Mouse (Mus musculus) adipocyte (in vitro differentiated cells): ENCODE results near the gene Cct5.
A peak's percentile ranks its signal among the peaks of the same experiment; 100 is the strongest.
"Not testable (repeated sequence)": the region's sequence is repeated elsewhere in the genome, so short reads cannot be mapped to it uniquely, and the experiment has no call there.

Source experiments
- DNase-seq: peaks from one replicate; pipeline ENCODE4 v3.0.0-alpha.2; 2016; ENCODE audit warnings: low spot score

Gene Cct5

GRCm38 (mm10) chr15:31599834-31600233 lies 1.8 kb downstream of the Cct5 start:
- DNase-seq = no peak

- DNase-seq = no peak
These were observed 6.0 kb downstream of the Cct5 start for GRCm38 (mm10) chr15:31595651-31596050.

GRCm38 (mm10) chr15:31594260-31594659 lies 7.3 kb downstream of the Cct5 start:
- DNase-seq = no peak

GRCm38 (mm10) chr15:31592531-31592930 lies 9.1 kb downstream of the Cct5 start:
- no peak for DNase-seq

GRCm38 (mm10) chr15:31590176-31590575 lies 11.4 kb downstream of the Cct5 start:
- no peak for DNase-seq

GRCm38 (mm10) chr15:31588989-31589640 lies 12.5 kb downstream of the Cct5 start:
- DNase-seq = no peak

GRCm38 (mm10) chr15:31587789-31588188 lies 13.8 kb downstream of the Cct5 start:
- DNase-seq = no peak

- DNase-seq = peak; percentile 93
These were observed 15.1 kb downstream of the Cct5 start for GRCm38 (mm10) chr15:31586519-31586918.

GRCm38 (mm10) chr15:31586088-31586487 lies 15.5 kb downstream of the Cct5 start:
- no peak for DNase-seq

GRCm38 (mm10) chr15:31585238-31585637 lies 16.4 kb downstream of the Cct5 start:
- no peak for DNase-seq

- DNase-seq = peak; percentile 89
These were observed 18.1 kb downstream of the Cct5 start for GRCm38 (mm10) chr15:31583304-31584085.

GRCm38 (mm10) chr15:31581086-31581485 lies 20.5 kb downstream of the Cct5 start:
- not testable (repeated sequence) for DNase-seq

- no peak for DNase-seq
These were observed 25.5 kb downstream of the Cct5 start for GRCm38 (mm10) chr15:31576076-31576475.

- no peak for DNase-seq
These were observed 27.9 kb downstream of the Cct5 start for GRCm38 (mm10) chr15:31573692-31574091.

GRCm38 (mm10) chr15:31573287-31573686 lies 28.3 kb downstream of the Cct5 start:
- no peak for DNase-seq

- DNase-seq = peak; percentile 93
These were observed 29.5 kb downstream of the Cct5 start for GRCm38 (mm10) chr15:31571906-31572722.

- DNase-seq = peak; percentile 83
These were observed 30.6 kb downstream of the Cct5 start for GRCm38 (mm10) chr15:31570959-31571358.

GRCm38 (mm10) chr15:31569325-31570022 lies 32.1 kb downstream of the Cct5 start:
- peak; percentile 87 for DNase-seq

GRCm38 (mm10) chr15:31568581-31568996 lies 33.0 kb downstream of the Cct5 start:
- DNase-seq = peak; percentile 66

GRCm38 (mm10) chr15:31567431-31567830 lies 34.2 kb downstream of the Cct5 start:
- DNase-seq = no peak

GRCm38 (mm10) chr15:31565786-31566185 lies 35.8 kb downstream of the Cct5 start:
- DNase-seq = no peak

- no peak for DNase-seq
These were observed 36.4 kb downstream of the Cct5 start, which contains the start of gene Cmbl for GRCm38 (mm10) chr15:31565184-31565583. Cmbl (plus strand) TSS chr15:31565389.
